Mouse (Mus musculus) midbrain, embryonic 14.5 days (tissue): ENCODE data around the gene Ece1. TPM values are rescaled to one million over a fixed set of nuclear protein-coding genes. Genes with fewer than 3 reads are reported as not detected.

Source experiments
- ATAC-seq: fragments of 200-750 bp; cut with Nextera tagmentation; 2 replicates; pipeline ENCODE4 v1.8.0; 2017; ENCODE audit warnings: moderate number of reproducible peaks, moderate library complexity; ENCODE audit not compliant: low FRiP score, low TSS enrichment
- DNase-seq: peaks from one replicate; pipeline ENCODE4 v3.0.0-alpha.2; 2015
- H3K27ac ChIP-seq: fragments of 300-500 bp; sonication (generic); replicated peaks from 2 replicates; pipeline ENCODE4 v1.5.1; 2014; ENCODE audit warnings: mild to moderate bottlenecking, low read depth, low read length, moderate library complexity
- H3K27me3 ChIP-seq: fragments of 300-500 bp; sonication (generic); 2 replicates; pipeline ENCODE4 v1.6.1; 2014; ENCODE audit warnings: low read length, control low read depth, mixed read lengths; ENCODE audit not compliant: control insufficient read depth, insufficient read depth
- H3K36me3 ChIP-seq: fragments of 300-500 bp; sonication (generic); 2 replicates; pipeline ENCODE4 v1.6.1; 2014; ENCODE audit warnings: low read length, control low read depth; ENCODE audit not compliant: control insufficient read depth, insufficient read depth
- H3K4me1 ChIP-seq: fragments of 300-500 bp; sonication (generic); 2 replicates; pipeline ENCODE4 v1.6.1; 2014; ENCODE audit warnings: mild to moderate bottlenecking, antibody characterized with exemption, low read length, control low read depth; ENCODE audit not compliant: control insufficient read depth, insufficient read depth
- H3K4me2 ChIP-seq: fragments of 300-500 bp; sonication (generic); 2 replicates; pipeline ENCODE4 v1.6.1; 2014; ENCODE audit warnings: mild to moderate bottlenecking, low read length, moderate library complexity
- H3K4me3 ChIP-seq: fragments of 300-500 bp; sonication (generic); replicated peaks from 2 replicates; pipeline ENCODE4 v1.5.1; 2014; ENCODE audit warnings: low read depth, low read length
- H3K9ac ChIP-seq: fragments of 300-500 bp; sonication (generic); replicated peaks from 2 replicates; pipeline ENCODE4 v1.6.1; 2014; ENCODE audit warnings: mild to moderate bottlenecking, low read length, moderate library complexity
- H3K9me3 ChIP-seq: fragments of 300-500 bp; sonication (generic); 2 replicates; pipeline ENCODE4 v1.6.1; 2016; ENCODE audit warnings: low read length, control low read depth, mixed read lengths; ENCODE audit not compliant: control insufficient read depth
- WGBS: fragments of 180-500 bp; shearing (Covaris S2); extraction: QIAGEN DNeasy Blood & Tissue Kit; methylation state at CpG from one replicate; pipeline ENCODE4 v1.1.7; 2014; 5-methylcytosine and 5-hydroxymethylcytosine counted together
- polyA plus RNA-seq: library from polyadenylated mRNA; unstranded; fragments of >200 nt; fragmentation: Nextera tagmentation; extraction: Ambion mirVana; gene quantifications from 2 replicates; pipeline ENCODE4 v1.2.1, GENCODE M21; 2014

The Ece1 gene
- polyA plus RNA-seq, 1 experiment from 2014 or later: 18.4 TPM

DNA sequence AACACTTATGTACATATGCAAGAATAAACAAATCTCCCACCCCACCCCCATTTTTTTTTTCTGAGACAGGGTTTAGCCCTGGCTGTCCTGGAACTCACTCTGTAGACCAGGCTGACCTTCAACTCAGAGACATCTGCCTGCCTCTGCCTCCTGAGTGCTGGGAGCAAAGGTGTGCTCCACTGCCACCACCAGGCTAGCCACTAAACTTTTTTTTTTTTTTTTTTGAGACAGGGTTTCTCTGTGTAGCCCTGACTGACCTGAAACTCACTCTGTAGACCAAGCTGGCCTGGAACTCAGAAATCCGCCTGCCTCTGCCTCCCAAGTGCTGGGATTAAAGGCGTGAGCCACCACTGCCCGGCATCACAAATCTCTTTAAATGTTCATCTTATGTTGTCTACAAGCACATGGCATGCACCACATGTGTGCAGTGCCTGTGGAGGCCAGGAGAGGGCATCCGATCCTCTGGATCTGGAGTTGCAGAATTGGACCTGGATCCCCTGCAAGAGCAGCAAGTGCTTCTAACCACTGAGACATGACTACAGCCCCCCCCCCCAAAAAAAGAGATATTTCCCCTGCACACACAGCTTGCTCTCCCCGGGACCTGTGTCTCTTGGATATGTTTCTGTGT is 48.5 kb downstream of the Ece1 start:
- no peak for DNase-seq
- no peak overlapping the region for H3K4me3 ChIP-seq
- 92% methylated on average over 5 of the region's 5 CpGs for WGBS
- no peak overlapping the region for H3K9ac ChIP-seq
- H3K36me3 ChIP-seq: no peaks in the 10 kb centered on the region
- H3K9me3 ChIP-seq: no peaks in the 10 kb centered on the region
- ATAC-seq: no peak
- 0 out of 2 replicates have a peak, but pooled peaks cover 5% of the 10 kb centered on the region for H3K27me3 ChIP-seq
- peaks cover 12% of the 10 kb centered on the region for H3K4me1 ChIP-seq
- H3K27ac ChIP-seq: no peak overlapping the region
- H3K4me2 ChIP-seq: no peak overlapping the region

DNA sequence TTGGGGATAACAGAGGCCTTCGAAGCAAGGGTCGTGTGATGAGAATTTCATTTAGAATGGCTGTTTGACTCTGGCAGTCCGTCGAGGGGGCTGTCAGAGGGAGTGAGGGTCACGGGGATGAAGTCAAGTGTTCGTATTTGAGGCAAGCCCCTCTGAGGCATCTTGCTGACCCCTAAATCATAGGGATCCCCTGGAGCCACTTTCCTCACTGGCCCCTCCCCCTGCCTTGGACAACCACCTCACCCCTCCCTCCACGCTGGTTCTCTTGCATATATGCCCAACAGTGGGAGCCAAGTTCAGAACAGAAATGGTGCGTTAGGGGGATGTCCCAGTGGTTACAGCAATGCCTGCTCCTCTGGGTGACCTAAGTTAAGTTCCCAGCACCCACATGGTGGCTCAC is 49.6 kb downstream of the Ece1 start:
- Histone ChIP-seq H3K4me2 (no peak overlapping the region), H3K36me3 (no peaks in the 10 kb centered on the region), H3K27me3 (0 out of 2 replicates have a peak, but pooled peaks cover 5% of the 10 kb centered on the region), H3K27ac (no peak overlapping the region), H3K4me3 (no peak overlapping the region), H3K4me1 (peaks cover 12% of the 10 kb centered on the region), H3K9me3 (no peaks in the 10 kb centered on the region), H3K9ac (no peak overlapping the region)
- DNase-seq (no peak), ATAC-seq (no peak)
- WGBS: 89% methylated on average over 8 of the region's 8 CpGs

DNA sequence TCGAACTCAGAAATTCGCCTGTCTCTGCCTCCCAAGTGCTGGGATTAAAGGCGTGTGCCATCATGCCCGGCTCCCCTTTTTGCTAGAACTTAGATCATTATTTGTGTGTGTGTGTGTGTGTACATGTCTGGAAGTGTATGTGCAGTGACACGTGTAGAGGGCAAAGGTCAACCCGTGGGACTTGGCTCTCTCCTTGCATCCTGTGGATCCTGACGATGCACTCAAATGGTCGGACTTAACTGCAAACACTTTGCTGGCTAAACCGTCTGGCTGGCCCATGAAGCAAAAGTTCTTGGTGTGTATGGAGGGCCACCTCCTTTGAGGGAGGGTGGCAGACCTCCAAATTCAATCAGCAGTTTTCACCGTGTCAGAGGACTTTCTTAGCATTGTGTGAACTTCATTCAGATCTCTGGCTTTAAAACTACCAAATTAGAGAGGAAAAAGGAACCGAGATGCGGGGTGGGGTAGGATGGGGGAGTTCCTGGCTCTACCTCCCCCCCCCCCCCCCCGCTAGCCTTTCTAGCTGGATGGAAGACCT is 50.8 kb downstream of the Ece1 start:
- WGBS: 50% methylated on average over 13 of the region's 13 CpGs
- H3K27me3 ChIP-seq: 0 out of 2 replicates have a peak, but pooled peaks cover 5% of the 10 kb centered on the region
- no peak for ATAC-seq
- peak overlapping the region; percentile 64; the same call in 1 of the 2 replicates for H3K9ac ChIP-seq
- H3K27ac ChIP-seq: no peak overlapping the region
- no peak for DNase-seq
- no peaks in the 10 kb centered on the region for H3K36me3 ChIP-seq
- peak overlapping the region; percentile 44 for H3K4me3 ChIP-seq
- peak overlapping the region; percentile 95 for H3K4me2 ChIP-seq
- H3K4me1 ChIP-seq: peaks cover 21% of the 10 kb centered on the region
- H3K9me3 ChIP-seq: no peaks in the 10 kb centered on the region

DNA sequence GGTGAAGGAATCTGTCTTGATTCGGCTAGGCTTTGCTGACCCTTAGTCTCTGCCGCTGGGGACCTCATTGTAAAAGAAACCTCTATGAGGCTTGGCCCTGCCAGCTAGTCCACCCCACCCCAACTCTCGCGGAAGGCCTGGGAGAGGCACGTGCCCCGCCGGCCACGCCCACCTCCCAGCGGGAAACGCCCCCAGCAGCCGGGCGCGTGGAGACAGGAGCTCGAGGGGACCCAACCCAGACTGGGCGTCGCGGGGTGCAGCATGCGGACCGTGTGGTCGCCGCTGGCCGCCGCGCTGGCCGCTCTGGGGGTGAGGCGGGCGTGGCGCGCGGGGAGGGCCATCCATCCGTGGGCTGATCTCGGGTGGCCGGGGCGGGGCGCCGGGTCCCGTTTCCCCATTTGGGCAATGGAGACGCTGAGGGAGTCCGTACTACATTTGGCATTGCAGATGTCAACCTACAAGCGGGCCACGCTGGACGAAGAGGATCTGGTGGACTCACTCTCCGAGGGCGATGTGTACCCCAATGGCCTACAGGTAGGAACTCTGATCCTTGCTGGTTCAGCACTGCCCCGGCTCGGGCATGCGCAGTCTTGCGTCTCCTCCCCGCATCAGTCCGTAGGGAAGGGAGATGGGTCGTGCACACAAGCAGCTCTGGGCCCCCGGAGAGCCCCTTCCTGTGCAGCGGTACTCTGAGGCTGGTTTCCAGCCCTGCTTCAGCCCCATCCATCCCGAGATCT is 51.5 kb downstream of the Ece1 start:
- WGBS: 2% methylated on average over 53 of the region's 54 CpGs
- no peak overlapping the region for H3K27ac ChIP-seq

DNA sequence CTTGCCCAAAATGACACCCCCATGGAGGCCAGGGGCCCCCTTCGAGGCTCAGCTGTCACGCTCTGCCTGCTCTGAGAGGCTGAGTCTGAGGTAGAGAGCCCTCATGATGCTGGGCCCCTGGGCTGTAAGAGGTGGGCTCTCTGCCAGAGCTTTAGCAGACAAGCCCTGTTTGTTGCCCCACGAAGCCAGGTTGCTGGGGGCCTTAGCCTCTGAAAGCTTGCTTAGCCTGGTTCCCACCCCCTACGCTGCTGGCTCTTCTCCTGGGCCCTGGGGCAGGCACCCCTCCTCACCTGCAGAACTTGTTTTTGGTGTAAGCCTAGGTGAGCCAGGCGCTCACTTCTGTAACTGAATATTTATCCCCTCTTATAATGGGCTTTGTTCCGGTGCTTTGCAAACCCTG is 55.6 kb downstream of the Ece1 start:
- DNase-seq (peak; percentile 66), ATAC-seq (no peak)
- Histone ChIP-seq H3K36me3 (no peaks in the 10 kb centered on the region), H3K9me3 (no peaks in the 10 kb centered on the region), H3K4me2 (no peak overlapping the region), H3K9ac (no peak overlapping the region), H3K27me3 (peaks cover 8% of the 10 kb centered on the region; the same call in 1 of the 2 replicates), H3K27ac (peak overlapping the region; percentile 41), H3K4me1 (peaks cover 50% of the 10 kb centered on the region), H3K4me3 (no peak overlapping the region)
- WGBS: 20% methylated on average over 6 of the region's 6 CpGs

More for the DNA sequence above, 51.5 kb downstream of the Ece1 start:
- peak overlapping the region; percentile 95 for H3K4me2 ChIP-seq
- peaks cover 28% of the 10 kb centered on the region for H3K4me1 ChIP-seq
- peak overlapping the region; percentile 44 for H3K4me3 ChIP-seq
- peak overlapping the region; percentile 64 for H3K9ac ChIP-seq
- ATAC-seq: peak; percentile 78
- DNase-seq: peak; percentile 82
- no peaks in the 10 kb centered on the region for H3K9me3 ChIP-seq
- 0 out of 2 replicates have a peak, but pooled peaks cover 5% of the 10 kb centered on the region for H3K27me3 ChIP-seq
- no peaks in the 10 kb centered on the region for H3K36me3 ChIP-seq

DNA sequence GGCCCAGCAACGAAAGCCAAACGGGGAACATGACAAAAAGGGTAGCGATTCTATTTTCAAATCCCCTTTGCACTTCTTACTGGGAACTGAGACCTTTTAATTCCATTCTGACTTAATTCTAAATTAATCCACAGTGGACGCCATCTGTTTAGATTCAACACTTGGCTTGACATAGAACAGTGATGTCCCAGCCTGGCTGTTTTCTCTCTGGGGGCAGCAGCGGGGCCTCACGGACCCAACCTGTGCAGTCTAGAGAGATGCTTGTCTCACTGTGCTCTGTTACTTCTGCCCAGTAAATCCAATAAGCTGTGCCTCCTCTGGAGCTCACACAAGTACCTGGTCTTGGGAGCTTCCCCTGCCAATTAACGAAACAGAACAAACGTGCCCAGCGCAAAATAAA is 56.5 kb downstream of the Ece1 start:
- 33% methylated on average over 9 of the region's 9 CpGs for WGBS
- ATAC-seq (no peak), DNase-seq (no peak)
- H3K9ac ChIP-seq: no peak overlapping the region
- H3K9me3 ChIP-seq: no peaks in the 10 kb centered on the region
- 0 out of 2 replicates have a peak overlapping the region, but pooled peaks have one; percentile 41 for H3K27ac ChIP-seq
- H3K4me2 ChIP-seq: no peak overlapping the region; the same call in 1 of the 2 replicates
- no peak overlapping the region for H3K4me3 ChIP-seq
- H3K27me3 ChIP-seq: peaks cover 8% of the 10 kb centered on the region; the same call in 1 of the 2 replicates
- H3K36me3 ChIP-seq: no peaks in the 10 kb centered on the region
- H3K4me1 ChIP-seq: peaks cover 45% of the 10 kb centered on the region

DNA sequence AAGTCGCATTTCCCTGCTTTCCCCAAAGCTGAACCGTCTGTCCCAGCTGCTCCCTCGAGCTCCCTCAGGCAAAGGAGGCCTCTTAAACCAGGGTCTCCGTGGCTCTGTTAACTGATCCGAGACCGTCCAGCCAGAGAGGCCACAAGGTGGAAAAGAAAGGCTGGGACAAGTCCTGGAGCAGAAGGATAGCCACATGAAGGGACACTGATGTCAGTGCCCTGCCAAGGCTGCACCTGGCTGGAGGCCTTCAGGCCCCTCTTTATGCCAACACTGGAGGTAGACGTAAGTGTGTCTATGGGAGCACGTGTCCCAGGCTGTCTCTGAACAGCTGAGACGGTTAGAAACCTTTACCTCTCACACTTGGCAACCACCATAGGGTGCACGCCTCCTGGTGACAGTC is 57.1 kb downstream of the Ece1 start:
- Histone ChIP-seq H3K4me2 (no peak overlapping the region), H3K36me3 (no peaks in the 10 kb centered on the region), H3K4me1 (peaks cover 39% of the 10 kb centered on the region), H3K27ac (0 out of 2 replicates have a peak overlapping the region, but pooled peaks have one; percentile 20), H3K4me3 (no peak overlapping the region), H3K9me3 (no peaks in the 10 kb centered on the region), H3K9ac (no peak overlapping the region), H3K27me3 (peaks cover 8% of the 10 kb centered on the region; the same call in 1 of the 2 replicates)
- ATAC-seq (no peak), DNase-seq (no peak)
- 42% methylated on average over 10 of the region's 10 CpGs for WGBS

DNA sequence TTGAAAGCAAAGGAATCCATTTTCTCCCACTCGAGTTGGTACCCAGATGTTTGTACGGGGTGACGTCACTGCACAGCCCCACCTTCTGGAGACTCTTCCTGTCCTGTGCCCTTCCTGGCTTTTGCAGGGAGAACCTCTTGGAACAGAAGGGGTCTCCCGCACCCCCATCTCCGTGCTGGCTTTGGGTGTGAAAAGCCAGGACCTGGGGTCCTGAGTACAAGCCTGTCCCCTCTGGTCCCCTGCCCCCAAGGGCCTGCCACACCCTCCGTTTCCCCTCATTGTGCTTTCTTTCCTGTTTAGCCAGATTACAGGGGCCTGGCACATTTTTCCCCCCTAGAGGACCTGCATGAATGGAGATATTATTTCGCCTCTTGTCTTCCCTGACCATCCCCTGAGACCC is 58.0 kb downstream of the Ece1 start:
- Histone ChIP-seq H3K4me3 (no peak overlapping the region), H3K27ac (peak overlapping the region; percentile 14; the same call in 1 of the 2 replicates), H3K27me3 (peaks cover 3% of the 10 kb centered on the region; the same call in 1 of the 2 replicates), H3K4me1 (peaks cover 39% of the 10 kb centered on the region), H3K4me2 (no peak overlapping the region), H3K36me3 (no peaks in the 10 kb centered on the region), H3K9ac (no peak overlapping the region), H3K9me3 (no peaks in the 10 kb centered on the region)
- DNase-seq (no peak), ATAC-seq (no peak)
- 30% methylated on average over 7 of the region's 7 CpGs for WGBS
